Mouse (Mus musculus) testis, adult 2 months (tissue): ENCODE measurements around the gene Crtc3. TPM values are rescaled to one million over a fixed set of nuclear protein-coding genes. Genes with fewer than 3 reads are reported as not detected.

Experiments used
- H3K27ac ChIP-seq: fragments of 200-500 bp; 2 replicates; pipeline ENCODE4 v1.5.1; 2012; ENCODE audit warnings: low read depth, low read length; ENCODE audit not compliant: control insufficient read depth, insufficient read depth
- H3K27me3 ChIP-seq: fragments of 200-500 bp; 2 replicates; pipeline ENCODE4 v1.6.1; 2012; ENCODE audit warnings: mild to moderate bottlenecking, low read length, moderate library complexity; ENCODE audit not compliant: control insufficient read depth, insufficient read depth
- H3K36me3 ChIP-seq: fragments of 200-500 bp; 2 replicates; pipeline ENCODE4 v1.6.1; 2012; ENCODE audit warnings: mild to moderate bottlenecking, low read length; ENCODE audit not compliant: control insufficient read depth, insufficient read depth
- H3K4me1 ChIP-seq: fragments of 200-500 bp; 2 replicates; pipeline ENCODE4 v1.6.1; 2012; ENCODE audit warnings: low read length; ENCODE audit not compliant: control insufficient read depth, insufficient read depth
- H3K4me3 ChIP-seq: fragments of 200-500 bp; 2 replicates; pipeline ENCODE4 v1.5.1; 2012; ENCODE audit warnings: low read depth, mild to moderate bottlenecking, low read length, moderate library complexity, mixed read lengths; ENCODE audit not compliant: control insufficient read depth
- CTCF ChIP-seq: fragments of 200-500 bp; IDR thresholded peaks from 2 replicates; pipeline ENCODE4 v1.5.1; 2012; ENCODE audit warnings: low read depth, mild to moderate bottlenecking, inconsistent platforms, low read length, moderate library complexity; ENCODE audit not compliant: control insufficient read depth, insufficient read depth, insufficient replicate concordance
- POLR2A ChIP-seq: fragments of 200-500 bp; IDR thresholded peaks from 2 replicates; pipeline ENCODE4 v1.6.1; 2012; ENCODE audit warnings: low read depth, mild to moderate bottlenecking, inconsistent platforms, low read length, moderate library complexity; ENCODE audit not compliant: control insufficient read depth
- polyA plus RNA-seq: library from polyadenylated mRNA; depleted of rRNA; stranded (reverse); fragments of >200 nt; gene quantifications from 2 replicates; pipeline ENCODE4 v1.2.3, GENCODE M21; 2012; rRNA removed

The Crtc3 gene
- polyA plus RNA-seq, 1 experiment, result 8.8 TPM

- peak overlapping the region; percentile 83 for H3K27ac ChIP-seq
- TF ChIP-seq POLR2A, result no peak
- no peak for TF ChIP-seq CTCF
- H3K27me3 ChIP-seq, result no peaks in the 10 kb centered on the region
- H3K4me3 ChIP-seq, result no peak overlapping the region
- no peaks in the 10 kb centered on the region for H3K36me3 ChIP-seq
- H3K4me1 ChIP-seq, result peaks cover 7% of the 10 kb centered on the region
These were observed 134.3 kb downstream of the Crtc3 start for GRCm38 (mm10) chr7:80554180-80555021.

GRCm38 (mm10) chr7:80548513-80549260 is 140.0 kb downstream of the Crtc3 start:
- TF ChIP-seq CTCF (no peak), POLR2A (no peak)
- H3K27ac ChIP-seq, result no peak overlapping the region
- H3K4me1 ChIP-seq, result no peaks in the 10 kb centered on the region; the same call in 1 of the 2 replicates
- no peaks in the 10 kb centered on the region for H3K27me3 ChIP-seq
- no peaks in the 10 kb centered on the region for H3K36me3 ChIP-seq
- H3K4me3 ChIP-seq, result no peak overlapping the region

GRCm38 (mm10) chr7:80542139-80542831 is 146.4 kb downstream of the Crtc3 start:
- no peak overlapping the region for H3K4me3 ChIP-seq
- no peak overlapping the region for H3K27ac ChIP-seq
- TF ChIP-seq CTCF (no peak), POLR2A (no peak)
- H3K4me1 ChIP-seq, result no peaks in the 10 kb centered on the region
- no peaks in the 10 kb centered on the region for H3K27me3 ChIP-seq
- no peaks in the 10 kb centered on the region for H3K36me3 ChIP-seq

- H3K36me3 ChIP-seq, result no peaks in the 10 kb centered on the region
- no peaks in the 10 kb centered on the region for H3K27me3 ChIP-seq
- H3K4me1 ChIP-seq, result no peaks in the 10 kb centered on the region; the same call in 1 of the 2 replicates
- no peak overlapping the region for H3K4me3 ChIP-seq
- TF ChIP-seq POLR2A (no peak), CTCF (no peak)
- H3K27ac ChIP-seq, result no peak overlapping the region
These were observed 149.1 kb downstream of the Crtc3 start for GRCm38 (mm10) chr7:80539581-80539980.

Other genes starting within 250 kb of the Crtc3 start
- 6.3 and 7.0 TPM in 2 replicates for gene Blm, start 153.8 kb downstream of the Crtc3 start, polyA plus RNA-seq
- gene Iqgap1, start 137.1 kb upstream of the Crtc3 start, polyA plus RNA-seq, result 30.6 and 35.5 TPM in 2 replicates
- 35.8 and 41.0 TPM in 2 replicates for gene Zscan2, start 172.0 kb upstream of the Crtc3 start, polyA plus RNA-seq
- 16.5 and 16.9 TPM in 2 replicates for gene Wdr73, start 212.4 kb upstream of the Crtc3 start, polyA plus RNA-seq
- gene Nmb, start 216.2 kb upstream of the Crtc3 start, polyA plus RNA-seq, result 12.1 and 13.2 TPM in 2 replicates